Mouse (Mus musculus) ES-Bruce4 (cell line): ENCODE data around the gene Map3k14. TPM values are rescaled to one million over a fixed set of nuclear protein-coding genes. Genes with fewer than 3 reads are reported as not detected.

Experiments
- H3K27ac ChIP-seq: 2 replicates; pipeline ENCODE4 v1.5.1; 2012; ENCODE audit warnings: low read length, inconsistent platforms; ENCODE audit not compliant: insufficient read depth
- H3K27me3 ChIP-seq: 2 replicates; pipeline ENCODE4 v1.6.1; 2012; ENCODE audit warnings: mild to moderate bottlenecking, low read length, inconsistent platforms; ENCODE audit not compliant: control insufficient read depth, poor library complexity, insufficient read depth, severe bottlenecking
- H3K36me3 ChIP-seq: 2 replicates; pipeline ENCODE4 v1.6.1; 2012; ENCODE audit warnings: inconsistent platforms, mild to moderate bottlenecking, low read length, moderate library complexity; ENCODE audit not compliant: control insufficient read depth, poor library complexity, insufficient read depth, severe bottlenecking
- H3K4me1 ChIP-seq: one replicate; pipeline ENCODE4 v1.8.1; 2011; ENCODE audit warnings: low read length; ENCODE audit not compliant: control insufficient read depth, insufficient read depth
- H3K4me3 ChIP-seq: 2 replicates; pipeline ENCODE4 v1.5.1; 2011; ENCODE audit warnings: low read depth, mild to moderate bottlenecking, low read length
- H3K9ac ChIP-seq: 2 replicates; pipeline ENCODE4 v1.6.1; 2012; ENCODE audit warnings: low read depth, mild to moderate bottlenecking, inconsistent platforms; ENCODE audit not compliant: poor library complexity, severe bottlenecking
- H3K9me3 ChIP-seq: replicated peaks from 2 replicates; pipeline ENCODE4 v1.6.1; 2012; ENCODE audit warnings: mild to moderate bottlenecking, low read length, inconsistent platforms; ENCODE audit not compliant: control insufficient read depth, poor library complexity, insufficient read depth, severe bottlenecking
- CTCF ChIP-seq: IDR thresholded peaks from one replicate; pipeline ENCODE4 v1.8.1; 2011; ENCODE audit warnings: low read depth, low read length
- EP300 ChIP-seq: IDR thresholded peaks from 2 replicates; pipeline ENCODE4 v1.6.1; 2011; ENCODE audit warnings: low read depth, low read length; ENCODE audit not compliant: insufficient read depth
- POLR2A ChIP-seq: IDR thresholded peaks from one replicate; pipeline ENCODE4 v1.8.1; 2011; ENCODE audit warnings: low read length; ENCODE audit not compliant: insufficient read depth
- polyA plus RNA-seq: library from polyadenylated mRNA; stranded (reverse); fragments of >200 nt; gene quantifications from 2 replicates; pipeline ENCODE4 v1.2.4, GENCODE M21; 2011; ENCODE audit warnings: low read depth; ENCODE audit not compliant: missing spikeins, insufficient read depth, insufficient read length

The Map3k14 gene
- polyA plus RNA-seq, 1 experiment, result 2.2 TPM

GRCm38 (mm10) chr11:103218517-103218901 lies 48.8 kb downstream of the Map3k14 start:
- Histone ChIP-seq H3K4me1 (no peaks in the 10 kb centered on the region), H3K9ac (peak overlapping the region; percentile 17; the same call in 1 of the 2 replicates), H3K4me3 (peak overlapping the region; percentile 68; the same call in 1 of the 2 replicates), H3K9me3 (no peaks in the 10 kb centered on the region; the same call in 1 of the 2 replicates), H3K27ac (no peak overlapping the region), H3K27me3 (no peaks in the 10 kb centered on the region; the same call in 1 of the 2 replicates), H3K36me3 (no peaks in the 10 kb centered on the region)
- TF ChIP-seq CTCF, result no peak
- TF ChIP-seq POLR2A, result no peak
- TF ChIP-seq EP300, result no peak

GRCm38 (mm10) chr11:103217790-103218516 lies 49.3 kb downstream of the Map3k14 start, which contains the start of gene Spata32:
Gene Spata32, minus strand, starts transcription at chr11:103218432.
- H3K27me3 ChIP-seq, result no peaks in the 10 kb centered on the region; the same call in 1 of the 2 replicates
- peak within 1 kb of the TSS; percentile 68 for H3K4me3 ChIP-seq
- no peaks in the 10 kb centered on the region for H3K36me3 ChIP-seq
- TF ChIP-seq EP300 (no peak), CTCF (no peak), POLR2A (no peak)
- H3K9ac ChIP-seq, result peak within 1 kb of the TSS; percentile 17; the same call in 1 of the 2 replicates
- no peak within 1 kb of the TSS for H3K27ac ChIP-seq
- H3K4me1 ChIP-seq, result no peaks in the 10 kb centered on the region
- no peaks in the 10 kb centered on the region; the same call in 1 of the 2 replicates for H3K9me3 ChIP-seq

- Histone ChIP-seq H3K27ac (no peak overlapping the region), H3K4me1 (no peaks in the 10 kb centered on the region), H3K27me3 (no peaks in the 10 kb centered on the region; the same call in 1 of the 2 replicates), H3K4me3 (no peak overlapping the region), H3K9me3 (no peaks in the 10 kb centered on the region; the same call in 1 of the 2 replicates), H3K9ac (no peak overlapping the region), H3K36me3 (no peaks in the 10 kb centered on the region)
- TF ChIP-seq EP300, result no peak
- TF ChIP-seq CTCF, result no peak
Observed at GRCm38 (mm10) chr11:103215355-103215754, 51.9 kb downstream of the Map3k14 start.

- TF ChIP-seq CTCF (peak; percentile 37), POLR2A (no peak)
- Histone ChIP-seq H3K27ac (no peak overlapping the region), H3K4me3 (no peak overlapping the region), H3K36me3 (no peaks in the 10 kb centered on the region), H3K4me1 (no peaks in the 10 kb centered on the region), H3K27me3 (no peaks in the 10 kb centered on the region; the same call in 1 of the 2 replicates), H3K9ac (no peak overlapping the region), H3K9me3 (no peaks in the 10 kb centered on the region; the same call in 1 of the 2 replicates)
Observed at GRCm38 (mm10) chr11:103213712-103214111, 53.6 kb downstream of the Map3k14 start.

GRCm38 (mm10) chr11:103210291-103210690 lies 57.0 kb downstream of the Map3k14 start:
- no peak overlapping the region for H3K27ac ChIP-seq
- no peak for TF ChIP-seq POLR2A
- TF ChIP-seq CTCF, result no peak
- TF ChIP-seq EP300, result no peak
- H3K4me1 ChIP-seq, result no peaks in the 10 kb centered on the region
- H3K9ac ChIP-seq, result no peak overlapping the region
- H3K9me3 ChIP-seq, result no peaks in the 10 kb centered on the region; the same call in 1 of the 2 replicates
- no peaks in the 10 kb centered on the region for H3K27me3 ChIP-seq
- no peaks in the 10 kb centered on the region for H3K36me3 ChIP-seq
- H3K4me3 ChIP-seq, result no peak overlapping the region

GRCm38 (mm10) chr11:103208458-103208857 lies 58.8 kb downstream of the Map3k14 start, which contains the start of gene 1700023F06Rik:
Gene 1700023F06Rik, minus strand, starts transcription at chr11:103208558.
- TF ChIP-seq POLR2A, result no peak
- no peak for TF ChIP-seq EP300
- TF ChIP-seq CTCF, result no peak
- no peak within 1 kb of the TSS for H3K4me3 ChIP-seq
- no peak within 1 kb of the TSS for H3K9ac ChIP-seq

More at GRCm38 (mm10) chr11:103208458-103208857, 58.8 kb downstream of the Map3k14 start, which contains the start of gene 1700023F06Rik:
- no peak within 1 kb of the TSS for H3K27ac ChIP-seq
- no peaks in the 10 kb centered on the region for H3K27me3 ChIP-seq
- no peaks in the 10 kb centered on the region for H3K36me3 ChIP-seq
- no peaks in the 10 kb centered on the region for H3K4me1 ChIP-seq
- no peaks in the 10 kb centered on the region for H3K9me3 ChIP-seq
